Mouse (Mus musculus) layer of hippocampus, adult 8-10 months (tissue): ENCODE results near the gene Map4k1. TPM values are rescaled to one million over a fixed set of nuclear protein-coding genes. Genes with fewer than 3 reads are reported as not detected.

Experiments
- microRNA-seq, 2 experiments: library from miRNA; unstranded; fragments of <30 nt; microRNA quantifications; one replicate each; pipeline ENCODE4 v1.2.0; 2022
- total RNA-seq, 4 experiments: library from RNA; stranded (reverse); gene quantifications; 2 replicates each; pipeline ENCODE4 v1.2.4; 2022

Gene Map4k1
- total RNA-seq, 4 experiments from 2014 or later, result 1.3 to 3.5 (median 1.7) TPM

Small RNA genes lying within 50 kb of the gene (microRNA-seq; reads per million reads assigned to microRNA genes)
- 0 reads per million in 2 experiments for gene Gm44408

Other genes with a start within 250 kb of the Map4k1 start
- 10 to 100 TPM; 51.7 to 65.6 (median 53.9) TPM for gene Mrps12, start 240.2 kb upstream of the Map4k1 start, total RNA-seq
- 10 to 100 TPM; 11.2 to 13.9 (median 12.0) TPM for gene Sars2, start 240.1 kb upstream of the Map4k1 start, total RNA-seq
- gene Ccer2, start 225.9 kb upstream of the Map4k1 start, total RNA-seq, result 1 to 10 TPM in 2 of 4 experiments, under 1 TPM in 2; 0.32 to 1.4 (median 0.87) TPM
- 100 to 1,000 TPM; 129 to 157 (median 142) TPM for gene Sirt2, start 215.3 kb upstream of the Map4k1 start, total RNA-seq
- 10 to 100 TPM; 23.0 to 25.5 (median 24.7) TPM for gene Nfkbib, start 214.5 kb upstream of the Map4k1 start, total RNA-seq
- gene Rinl, start 193.1 kb upstream of the Map4k1 start, total RNA-seq, result 1 to 10 TPM; 2.5 to 5.3 (median 3.8) TPM
- gene Hnrnpl, start 173.5 kb upstream of the Map4k1 start, total RNA-seq, result 100 to 1,000 TPM; 403 to 453 (median 434) TPM
- gene Ech1, start 156.8 kb upstream of the Map4k1 start, total RNA-seq, result 10 to 100 TPM; 64.2 to 77.6 (median 67.7) TPM
- gene Lgals4, start 148.2 kb upstream of the Map4k1 start, total RNA-seq, result 1 to 10 TPM; 2.4 to 6.9 (median 4.9) TPM
- not detected for gene Lgals7, start 118.2 kb upstream of the Map4k1 start, total RNA-seq
- gene Capn12, start 100.6 kb upstream of the Map4k1 start, total RNA-seq, result under 1 TPM; 0.25 to 0.61 (median 0.41) TPM
- 100 to 1,000 TPM; 136 to 138 (median 137) TPM for gene Actn4, start 19.7 kb upstream of the Map4k1 start, total RNA-seq
- gene Eif3k, start 186 bp upstream of the Map4k1 start, total RNA-seq, result 100 to 1,000 TPM; 182 to 214 (median 197) TPM
- 10 to 100 TPM; 12.6 to 18.1 (median 15.2) TPM for gene Ryr1, start 143.1 kb downstream of the Map4k1 start, total RNA-seq
- 1 to 10 TPM in 1 of 4 experiments, under 1 TPM in 3; 0.72 to 2.3 (median 0.93) TPM for gene Rasgrp4, start 152.8 kb downstream of the Map4k1 start, total RNA-seq
- gene Fam98c, start 174.2 kb downstream of the Map4k1 start, total RNA-seq, result 10 to 100 TPM; 27.9 to 32.4 (median 29.9) TPM
- gene Ggn, start 188.2 kb downstream of the Map4k1 start, total RNA-seq, result 1 to 10 TPM in 2 of 4 experiments, under 1 TPM in 2; 0.69 to 1.4 (median 0.88) TPM
- 10 to 100 TPM; 40.6 to 59.3 (median 47.8) TPM for gene Spred3, start 188.4 kb downstream of the Map4k1 start, total RNA-seq
- 100 to 1,000 TPM; 116 to 137 (median 132) TPM for gene Psmd8, start 198.7 kb downstream of the Map4k1 start, total RNA-seq
- 1 to 10 TPM; 1.5 to 3.1 (median 2.1) TPM for gene Catsperg1, start 232.0 kb downstream of the Map4k1 start, total RNA-seq